Mouse (Mus musculus) central nervous system, embryonic 18 days (tissue): ENCODE measurements around the gene Dync1li2. TPM values are rescaled to one million over a fixed set of nuclear protein-coding genes. Genes with fewer than 3 reads are reported as not detected.

Experiments
- polyA plus RNA-seq: library from polyadenylated mRNA; depleted of rRNA; stranded (reverse); fragments of >200 nt; gene quantifications from 2 replicates; pipeline ENCODE4 v1.2.3, GENCODE M21; 2012; rRNA removed

Dync1li2 gene
- polyA plus RNA-seq = 108 and 110 TPM in 2 replicates

DNA sequence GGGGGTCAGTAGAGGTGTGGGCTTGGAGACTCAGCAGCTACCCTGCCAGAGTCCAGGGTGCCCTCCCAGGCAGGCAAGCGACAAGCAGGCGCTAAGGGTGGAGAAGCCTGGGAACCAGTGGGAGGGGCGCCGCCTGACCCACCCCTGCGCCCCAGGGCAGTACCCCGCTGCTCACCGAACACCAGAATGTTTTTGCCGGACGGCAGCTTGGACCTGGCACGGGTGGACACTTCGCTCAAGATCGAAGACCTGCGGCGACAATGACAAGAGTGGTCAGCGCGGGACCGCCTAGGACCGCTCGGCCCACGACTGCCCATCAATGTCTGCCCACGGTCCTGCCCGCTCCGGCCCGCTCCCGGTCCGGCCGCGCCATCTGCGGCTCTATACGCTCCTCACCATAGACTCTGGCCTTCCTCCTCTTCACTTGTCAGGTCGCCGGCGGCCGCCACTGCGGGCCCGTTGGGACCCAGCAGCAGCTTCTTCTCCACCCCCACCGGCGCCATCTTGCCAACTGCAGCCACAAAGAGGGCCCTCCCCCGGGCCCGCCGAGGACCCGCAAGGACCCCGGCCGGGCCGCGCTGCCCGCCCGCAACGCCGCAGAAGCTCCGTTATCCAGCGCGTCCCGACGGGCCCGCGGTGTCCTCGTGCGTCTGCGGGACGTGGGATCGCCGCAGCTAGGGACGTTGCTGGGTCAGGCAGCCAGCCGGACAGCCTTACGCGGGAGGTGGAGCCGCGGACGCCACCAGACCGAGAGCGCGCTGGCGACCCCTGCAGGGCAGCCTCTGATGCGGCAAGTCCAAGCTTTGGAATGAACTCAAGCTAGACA is at the start of gene Dync1li2:
Dync1li2 (minus strand) TSS at position 749 of the 826 bp plus-strand sequence.

DNA sequence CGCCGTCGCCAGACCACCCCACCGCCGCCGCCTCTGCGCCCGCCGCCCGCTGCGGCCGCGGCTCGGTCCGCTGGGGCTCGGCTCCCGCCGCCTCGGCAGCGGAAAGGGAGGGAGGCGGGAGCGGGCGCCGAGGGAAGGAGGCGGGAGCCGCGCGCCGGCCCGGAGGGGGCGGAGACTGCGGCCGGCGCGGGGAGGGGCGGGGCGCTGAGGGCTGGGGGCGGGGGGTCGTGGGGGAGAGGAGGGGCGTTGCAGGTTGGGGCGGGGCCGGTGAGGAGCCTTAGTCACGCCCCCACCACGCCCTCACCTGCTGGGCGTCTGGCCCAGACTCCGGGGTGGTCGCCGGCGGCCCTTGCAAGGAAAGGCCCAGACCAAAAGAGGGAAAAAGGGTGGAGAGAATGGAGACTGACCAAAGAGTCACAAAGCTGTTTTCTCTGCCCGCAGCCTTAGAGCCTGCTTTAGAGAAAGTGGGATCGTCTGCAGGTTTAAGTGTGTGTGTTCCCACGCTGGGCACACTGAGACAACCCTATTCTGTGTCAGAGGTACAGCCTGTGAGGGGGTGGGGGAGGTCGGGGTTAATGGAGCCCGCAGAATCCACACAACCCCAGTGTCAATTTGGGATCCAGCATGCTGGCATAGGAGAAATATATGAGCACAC is 47.0 kb downstream of the Dync1li2 start, which contains the start of gene Cmtm4:
Cmtm4 (minus strand) TSS at position 105 of the 655 bp plus-strand sequence.

Other genes starting within 250 kb of the Dync1li2 start
- gene Tk2, start 194.5 kb downstream of the Dync1li2 start, polyA plus RNA-seq = 43.6 and 44.3 TPM in 2 replicates
- gene Cklf, start 192.2 kb downstream of the Dync1li2 start, polyA plus RNA-seq = 44.5 and 47.3 TPM in 2 replicates
- gene Cmtm2a, start 149.9 kb downstream of the Dync1li2 start, polyA plus RNA-seq = not detected in 2 replicates
- gene Gm45711, start 133.0 kb downstream of the Dync1li2 start, polyA plus RNA-seq = not detected in 2 replicates
- gene Cmtm1, start 132.9 kb downstream of the Dync1li2 start, polyA plus RNA-seq = 0.10 TPM in 1 of 2 replicates, not detected in the other
- not detected in 2 replicates for gene Gm11020, start 121.5 kb downstream of the Dync1li2 start, polyA plus RNA-seq
- gene Cmtm2b, start 120.8 kb downstream of the Dync1li2 start, polyA plus RNA-seq = not detected in 2 replicates
- gene Cmtm3, start 103.6 kb downstream of the Dync1li2 start, polyA plus RNA-seq = 48.1 and 55.4 TPM in 2 replicates
- gene Cmtm4, start 47.2 kb downstream of the Dync1li2 start, polyA plus RNA-seq = 24.1 and 24.6 TPM in 2 replicates
- 0.52 and 0.80 TPM in 2 replicates for gene Terb1, start 66.9 kb upstream of the Dync1li2 start, polyA plus RNA-seq
- gene Nae1, start 91.6 kb upstream of the Dync1li2 start, polyA plus RNA-seq = 91.5 and 98.5 TPM in 2 replicates
- gene Car7, start 91.6 kb upstream of the Dync1li2 start, polyA plus RNA-seq = 2.6 and 2.8 TPM in 2 replicates
- gene Pdp2, start 148.4 kb upstream of the Dync1li2 start, polyA plus RNA-seq = 7.8 and 8.0 TPM in 2 replicates
- not detected in 2 replicates for gene Cdh16, start 181.3 kb upstream of the Dync1li2 start, polyA plus RNA-seq
- 3.3 and 5.1 TPM in 2 replicates for gene Rrad, start 188.3 kb upstream of the Dync1li2 start, polyA plus RNA-seq
- gene Ciao2b, start 198.9 kb upstream of the Dync1li2 start, polyA plus RNA-seq = 78.0 and 96.6 TPM in 2 replicates